Mouse (Mus musculus) cerebral cortex, adult 2 months (tissue): ENCODE measurements around the gene Wnt3.

Source experiments
- WGBS: fragments of 180-500 bp; shearing (Covaris S2); methylation state at CpG from one replicate; pipeline ENCODE4 v1.1.7; 2018; 5-methylcytosine and 5-hydroxymethylcytosine counted together

Wnt3 gene

DNA sequence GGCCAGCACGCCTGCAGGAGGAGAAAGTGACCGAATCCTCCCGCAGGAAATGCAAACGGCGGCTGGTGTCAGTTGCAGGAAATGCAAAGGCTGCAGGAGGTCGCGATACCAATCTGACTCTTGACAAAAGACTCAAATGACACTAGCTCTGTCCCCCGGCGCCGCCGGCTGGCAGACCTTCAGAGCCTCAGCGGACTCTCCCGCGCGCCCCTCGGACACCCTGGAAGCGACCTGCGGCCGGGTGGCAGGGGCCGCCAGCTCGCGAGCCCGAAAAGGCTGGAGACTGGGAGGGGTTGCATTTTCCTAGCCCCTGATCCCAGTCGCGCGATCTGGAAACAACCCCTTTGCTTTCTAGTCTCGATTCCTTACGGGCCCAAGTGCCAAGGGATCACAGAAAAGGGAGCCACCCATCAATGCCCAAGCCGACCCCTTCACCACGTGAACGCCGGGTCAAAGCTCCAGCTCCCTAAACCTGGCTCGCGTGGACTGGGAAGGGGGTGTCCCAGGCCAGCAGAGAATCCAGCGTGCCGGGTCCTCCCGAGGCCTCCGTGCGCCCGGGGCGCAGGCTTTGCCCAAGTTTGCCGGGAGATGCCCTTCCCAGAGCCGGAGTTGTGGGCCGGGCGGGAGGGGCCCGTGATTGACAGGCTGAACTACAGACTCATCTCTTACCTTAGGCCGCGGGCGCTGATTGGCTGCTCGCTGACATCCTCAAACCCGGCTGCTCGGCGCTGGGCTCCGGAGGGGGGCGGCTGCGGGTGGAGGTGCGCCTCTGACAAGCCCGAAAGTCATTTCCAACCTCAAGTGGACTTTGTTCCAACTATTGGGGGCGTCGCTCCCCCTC lies at the start of gene Wnt3:
Gene Wnt3, plus strand, starts transcription at position 764 of the 841 bp plus-strand sequence.
- WGBS: 2% methylated on average over 60 of the region's 60 CpGs

DNA sequence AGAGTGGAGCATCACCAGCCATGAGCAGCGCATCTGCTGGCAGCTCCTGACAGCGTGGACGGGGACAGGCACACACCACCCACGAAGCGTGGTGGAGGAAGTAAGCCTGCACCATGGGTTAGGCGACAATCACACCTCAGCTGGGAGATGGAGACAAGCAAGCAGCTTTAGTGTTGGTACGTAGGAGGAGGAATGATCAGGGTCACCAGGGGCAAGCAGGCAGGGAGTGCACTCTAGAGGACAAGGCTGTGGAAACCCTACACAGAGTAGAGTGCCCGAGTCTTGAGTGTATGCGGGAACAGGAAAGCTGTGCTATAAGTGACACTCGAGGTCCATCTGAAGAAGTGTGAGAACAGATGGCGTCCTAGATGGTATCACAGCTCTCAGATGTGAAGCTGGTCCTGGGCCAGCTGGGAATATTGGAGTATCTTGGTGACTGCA lies 49.6 kb upstream of the Wnt3 start:
- 57% methylated on average over 11 of the region's 11 CpGs for WGBS

DNA sequence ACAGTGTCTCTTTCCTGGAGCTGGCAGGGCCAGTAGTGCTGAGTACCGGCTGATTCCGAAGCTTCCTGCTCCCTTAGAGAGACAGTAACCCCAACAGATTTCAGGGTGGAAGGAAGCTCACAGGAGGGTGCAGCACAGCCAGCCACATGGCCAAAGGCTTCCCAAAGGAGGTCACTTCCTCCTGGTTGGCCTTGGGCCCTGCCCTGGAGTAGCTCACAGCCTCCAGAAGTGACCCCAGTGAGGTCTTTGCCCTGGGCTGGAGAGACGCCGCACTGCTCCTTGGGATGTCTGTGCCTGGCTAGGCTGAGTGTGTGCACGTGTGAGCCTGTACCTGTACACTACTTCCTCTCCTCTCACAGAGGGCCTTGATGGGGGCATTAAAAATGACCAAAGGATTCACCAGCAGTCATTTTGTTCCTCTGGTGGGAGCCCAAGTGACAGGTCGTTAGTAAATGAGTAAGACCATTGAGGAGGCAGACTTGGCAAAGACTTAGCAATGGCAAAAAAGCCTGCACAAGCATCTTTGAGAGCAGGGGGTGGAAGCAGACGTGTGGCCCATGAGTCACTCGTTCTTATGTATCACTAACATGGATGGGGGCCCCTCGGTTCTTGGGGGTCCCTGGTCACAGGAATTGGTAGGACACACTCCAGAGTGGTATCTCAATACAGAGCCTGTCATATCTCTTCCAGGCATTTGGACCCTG lies 44.5 kb upstream of the Wnt3 start:
- WGBS: 54% methylated on average over 9 of the region's 9 CpGs

DNA sequence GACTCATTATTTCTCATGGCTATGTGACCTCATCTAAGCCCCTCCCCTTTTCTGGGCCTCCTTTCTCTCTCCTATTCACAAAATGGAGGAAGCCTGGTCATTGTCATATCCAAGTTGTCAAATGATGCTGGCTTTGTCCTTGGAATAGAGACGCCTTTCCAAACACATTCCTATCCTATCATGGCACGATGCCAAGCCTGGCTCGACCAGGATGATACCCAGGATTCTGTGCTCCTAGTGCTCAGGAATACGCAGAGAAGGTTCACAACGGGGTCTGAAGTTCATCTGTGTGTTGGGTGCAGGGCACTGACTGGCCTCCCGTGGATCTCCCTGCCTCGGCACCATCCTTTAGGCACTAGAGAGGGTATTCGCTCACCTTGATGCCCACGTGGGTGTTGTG lies 42.4 kb upstream of the Wnt3 start:
- 79% methylated on average over 9 of the region's 9 CpGs for WGBS

DNA sequence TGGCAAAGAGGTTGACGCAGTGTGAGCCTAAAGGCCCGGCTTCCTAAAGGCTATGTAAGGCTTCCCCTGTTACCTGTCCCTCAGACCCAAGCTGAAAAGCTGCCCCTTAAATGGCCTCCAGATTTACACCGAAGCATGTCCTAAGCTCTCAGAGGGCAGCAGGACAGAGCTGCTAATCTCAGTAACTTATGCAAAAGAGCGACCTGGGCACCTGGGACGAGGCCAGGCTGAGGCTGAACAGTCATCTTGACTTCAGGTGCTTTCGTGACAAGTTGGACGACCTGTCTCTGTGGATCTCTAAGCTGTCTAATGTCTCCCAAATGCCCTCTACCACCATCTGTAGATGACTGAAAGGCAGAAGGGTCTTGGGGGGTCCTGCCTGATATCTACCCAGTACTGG lies 41.6 kb upstream of the Wnt3 start:
- 92% methylated on average over 7 of the region's 7 CpGs for WGBS

- 42% methylated on average over 4 of the region's 4 CpGs for WGBS
Measured at GRCm38 (mm10) chr11:103733069-103733468, 40.9 kb upstream of the Wnt3 start.

- 96% methylated on average over 2 of the region's 2 CpGs for WGBS
Measured at GRCm38 (mm10) chr11:103733961-103734360, 40.0 kb upstream of the Wnt3 start.

GRCm38 (mm10) chr11:103734411-103735045 lies 39.4 kb upstream of the Wnt3 start:
- WGBS: 75% methylated on average over 5 of the region's 5 CpGs

GRCm38 (mm10) chr11:103735046-103735781 lies 38.7 kb upstream of the Wnt3 start:
- WGBS: 66% methylated on average over 19 of the region's 19 CpGs

- WGBS: 2% methylated on average over 68 of the region's 68 CpGs
Measured at GRCm38 (mm10) chr11:103749306-103750089, 24.5 kb upstream of the Wnt3 start, which contains the start of gene Wnt9b. TSS of gene Wnt9b (minus strand) at chr11:103749821.

DNA sequence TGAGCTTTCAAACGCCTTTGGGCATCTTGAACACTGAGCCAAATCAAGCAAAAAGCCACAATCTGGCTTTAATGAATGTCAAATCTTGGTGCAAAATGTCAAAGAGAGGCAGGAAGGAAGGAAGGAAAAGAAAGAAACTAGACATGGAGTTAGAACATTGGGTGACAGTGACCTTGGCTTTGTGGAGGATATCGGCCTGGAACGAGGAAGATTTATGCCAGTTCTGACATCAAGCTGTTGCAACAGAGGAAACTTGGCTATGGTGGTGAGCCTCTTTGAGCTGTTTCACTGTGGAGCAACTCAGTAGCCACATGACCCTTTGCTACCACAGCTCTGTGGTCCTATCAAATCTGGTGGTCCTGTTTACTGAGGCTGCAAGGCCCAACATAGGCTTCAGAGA lies 23.3 kb upstream of the Wnt3 start:
- WGBS: 64% methylated on average over 3 of the region's 3 CpGs

DNA sequence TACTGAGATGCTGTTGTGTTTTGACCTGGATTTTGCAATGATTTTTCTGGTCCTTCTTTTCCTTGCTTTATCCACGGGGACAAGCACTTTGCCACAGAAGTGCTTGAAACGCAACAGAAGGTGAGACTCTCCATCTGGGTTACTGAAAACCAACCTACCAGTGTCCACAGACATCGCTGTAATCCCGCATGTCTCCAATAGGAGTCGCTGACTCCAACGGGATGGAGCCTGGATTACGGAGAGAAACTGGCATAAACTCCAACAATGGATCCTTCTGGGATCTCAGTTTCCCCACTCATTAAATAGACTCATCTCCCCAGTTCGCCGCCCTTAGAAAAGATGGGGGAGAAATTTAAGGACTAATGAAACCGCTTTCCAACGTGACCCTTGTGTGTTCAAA lies 15.9 kb upstream of the Wnt3 start:
- WGBS: 49% methylated on average over 11 of the region's 11 CpGs

DNA sequence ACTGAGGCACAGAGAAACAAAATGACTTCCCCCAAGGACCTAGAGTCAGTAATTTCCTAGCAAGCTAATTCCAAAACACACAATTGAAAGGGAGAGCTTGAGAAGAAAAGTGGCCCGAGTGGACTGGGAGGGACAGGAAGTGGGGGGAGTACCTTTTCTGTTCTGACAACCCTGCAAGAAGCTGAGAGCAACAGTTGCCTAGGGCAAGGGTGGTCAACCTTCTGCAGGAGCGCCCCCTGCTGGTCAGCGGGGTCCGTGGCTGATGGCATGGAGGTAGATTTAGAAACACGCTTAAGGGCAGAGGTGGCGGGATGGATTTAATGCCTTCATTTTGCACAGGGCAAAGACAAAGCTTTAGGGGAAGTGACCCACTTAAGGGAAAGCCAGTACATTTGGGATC lies 15.2 kb upstream of the Wnt3 start:
- 19% methylated on average over 6 of the region's 6 CpGs for WGBS

GRCm38 (mm10) chr11:103760101-103760500 lies 13.8 kb upstream of the Wnt3 start:
- WGBS: 68% methylated on average over 7 of the region's 7 CpGs

DNA sequence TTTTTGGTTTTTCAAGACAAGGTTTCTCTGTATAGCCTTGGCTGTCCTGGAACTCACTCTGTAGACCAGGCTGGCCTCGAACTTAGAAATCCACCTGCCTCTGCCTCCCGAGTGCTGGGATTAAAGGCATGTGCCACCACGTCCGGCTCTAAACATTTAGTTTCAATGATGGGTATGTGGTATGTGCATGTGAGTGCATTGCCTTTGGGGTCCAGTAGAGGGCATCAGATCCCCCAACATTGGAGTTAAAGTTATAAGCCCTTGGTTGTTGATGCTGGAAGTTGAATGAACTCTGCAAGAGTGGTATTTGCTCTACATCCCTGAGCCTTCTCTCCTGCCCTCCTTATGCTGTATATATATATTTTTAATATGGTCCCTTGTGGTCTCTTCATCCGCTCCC lies 13.1 kb upstream of the Wnt3 start:
- 88% methylated on average over 5 of the region's 5 CpGs for WGBS

DNA sequence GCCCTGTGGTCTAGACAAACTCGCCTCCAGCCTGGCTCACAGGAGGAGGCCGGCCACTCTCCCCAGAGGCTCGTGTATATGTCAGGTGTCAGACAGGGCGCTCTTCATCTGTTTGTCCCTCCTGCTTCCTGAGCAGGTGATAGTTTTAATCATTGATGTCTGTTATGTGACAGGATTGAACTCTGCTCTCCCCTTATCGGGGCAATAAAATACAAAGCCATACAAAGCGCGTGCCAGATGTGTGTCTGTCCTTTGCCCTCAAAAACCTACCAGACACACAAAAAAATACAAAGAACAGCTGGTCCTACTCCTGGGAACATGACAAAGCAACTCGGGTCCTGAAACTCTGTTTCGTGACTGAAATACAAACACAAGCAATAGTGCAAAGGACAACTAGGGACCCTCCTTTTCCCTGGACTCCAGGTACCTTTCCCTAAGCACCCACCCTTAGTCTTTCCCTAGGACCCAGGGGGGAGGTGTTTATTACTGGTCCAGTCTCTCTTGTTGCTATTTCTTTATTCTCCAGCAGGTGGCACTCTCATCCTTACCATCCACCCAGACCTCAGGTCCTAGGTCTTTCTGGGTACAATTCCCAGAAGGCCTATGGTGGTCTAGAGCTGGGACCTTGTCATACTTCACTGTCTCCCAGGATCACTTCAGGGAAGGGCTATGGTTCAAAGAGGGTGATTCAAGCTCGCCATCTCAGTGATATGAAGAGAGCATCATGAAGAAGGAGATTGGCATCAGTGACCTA lies 10.4 kb upstream of the Wnt3 start:
- WGBS: 34% methylated on average over 10 of the region's 10 CpGs

GRCm38 (mm10) chr11:103764601-103765000 lies 9.3 kb upstream of the Wnt3 start:
- 53% methylated on average over 6 of the region's 6 CpGs for WGBS

DNA sequence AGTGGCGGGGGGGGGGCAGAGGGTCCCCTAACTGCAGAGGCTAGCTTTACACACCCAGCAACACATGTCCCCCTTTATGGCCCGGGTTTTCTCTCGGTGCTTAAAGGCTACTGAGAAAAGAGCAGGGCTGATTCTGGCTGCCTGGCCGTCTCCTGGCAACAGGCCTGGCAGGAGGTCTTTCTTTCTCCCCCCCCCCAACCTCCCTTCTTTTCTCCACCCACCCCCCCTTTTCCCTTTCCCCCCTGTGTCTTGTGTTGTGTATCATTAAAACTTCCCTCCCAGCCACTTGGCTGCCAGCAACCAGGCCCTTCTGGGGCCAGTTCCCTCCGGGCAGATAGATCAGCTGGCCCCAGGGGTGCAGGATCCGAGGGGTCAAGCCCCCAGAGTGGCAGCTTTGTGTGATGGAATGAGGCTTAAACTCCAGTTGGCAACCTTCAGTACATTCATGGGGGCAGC lies 8.4 kb upstream of the Wnt3 start:
- 46% methylated on average over 6 of the region's 6 CpGs for WGBS

DNA sequence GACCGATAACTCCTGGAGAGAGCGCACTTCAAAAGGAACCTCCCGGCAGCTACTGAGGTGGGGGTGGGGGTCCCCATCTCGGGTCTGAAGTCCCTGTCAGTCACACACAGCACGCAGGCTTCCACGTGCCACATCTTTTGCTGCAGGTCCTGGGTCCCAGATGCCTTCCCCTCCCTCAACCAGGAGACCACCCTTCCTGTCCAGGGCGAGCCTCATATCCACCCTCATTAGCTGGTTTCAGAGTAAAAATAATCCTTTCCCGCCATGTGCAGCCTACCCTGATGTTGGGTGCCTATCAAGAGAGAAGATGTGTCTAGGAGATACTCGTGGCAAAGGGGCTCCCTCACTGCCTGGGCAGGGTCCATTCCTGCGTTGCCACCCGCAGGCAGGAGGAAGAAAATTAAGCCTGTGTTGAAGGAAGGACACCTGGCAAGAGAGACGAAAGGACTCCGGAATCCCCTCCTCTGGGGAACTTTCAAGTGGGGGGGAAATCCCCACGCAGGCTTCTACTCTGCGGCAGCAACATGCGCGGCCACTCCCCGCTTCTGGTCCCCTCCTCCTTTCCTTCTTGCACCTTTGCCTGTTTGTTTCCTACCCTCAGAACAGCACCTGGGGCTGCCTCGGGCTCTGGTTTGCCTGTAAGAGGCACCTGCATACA lies 2.7 kb upstream of the Wnt3 start:
- 6% methylated on average over 19 of the region's 19 CpGs for WGBS
